Mouse (Mus musculus) C2C12 (cell line): ENCODE data around the gene Pi4ka. TPM values are rescaled to one million over a fixed set of nuclear protein-coding genes. Genes with fewer than 3 reads are reported as not detected.

Experiments used
- H3K27me3 ChIP-seq: one replicate; pipeline ENCODE4 v1.6.1; 2011; ENCODE audit not compliant: control insufficient read depth, insufficient read depth, insufficient read length
- H3K36me3 ChIP-seq: one replicate; pipeline ENCODE4 v1.6.1; 2011; ENCODE audit not compliant: control insufficient read depth, insufficient read depth
- H3K4me3 ChIP-seq: one replicate; pipeline ENCODE4 v1.5.1; 2011; ENCODE audit warnings: mild to moderate bottlenecking, control low read depth; ENCODE audit not compliant: poor library complexity, insufficient read depth, severe bottlenecking
- H3K79me2 ChIP-seq: one replicate; pipeline ENCODE4 v1.6.1; 2011; ENCODE audit not compliant: control insufficient read depth, insufficient read depth
- H3K79me3 ChIP-seq: one replicate; pipeline ENCODE4 v1.6.1; 2011; ENCODE audit warnings: low read depth, control low read depth
- H3ac ChIP-seq: one replicate; pipeline ENCODE3; 2011; ENCODE audit warnings: low read depth; ENCODE audit not compliant: control insufficient read depth, insufficient read length
- CEBPB ChIP-seq: IDR thresholded peaks from one replicate; pipeline ENCODE4 v1.6.1; 2011; ENCODE audit warnings: low read depth, mild to moderate bottlenecking, control low read depth, moderate library complexity
- CTCF ChIP-seq: IDR thresholded peaks from one replicate; pipeline ENCODE4 v1.5.1; 2011; ENCODE audit not compliant: control insufficient read depth, insufficient read depth, insufficient read length
- FOSL1 ChIP-seq: IDR thresholded peaks from one replicate; pipeline ENCODE4 v1.8.0; 2011; ENCODE audit warnings: mild to moderate bottlenecking, low read length; ENCODE audit not compliant: poor library complexity, insufficient read depth, severe bottlenecking
- MAX ChIP-seq: IDR thresholded peaks from one replicate; pipeline ENCODE4 v1.6.1; 2011; ENCODE audit warnings: mild to moderate bottlenecking, control low read depth
- MYOD1 ChIP-seq: IDR thresholded peaks from one replicate; pipeline ENCODE4 v1.6.1; 2011; ENCODE audit warnings: low read depth; ENCODE audit not compliant: control insufficient read depth, insufficient read length
- MYOG ChIP-seq: IDR thresholded peaks from one replicate; pipeline ENCODE4 v1.6.1; 2011; ENCODE audit not compliant: control insufficient read depth, insufficient read length; ENCODE audit errors: extremely low read depth
- USF1 ChIP-seq: IDR thresholded peaks from one replicate; pipeline ENCODE4 v1.6.1; 2011; ENCODE audit warnings: low read depth, mild to moderate bottlenecking, control low read depth, moderate library complexity
- polyA plus RNA-seq: library from polyadenylated mRNA; unstranded; fragments of >200 nt; fragmentation: generic; extraction: Trizol; gene quantifications from one replicate; pipeline ENCODE4 v1.2.1, GENCODE M21; 2012; ENCODE audit warnings: missing spikeins

Gene Pi4ka
- polyA plus RNA-seq, 1 experiment: 39.5 TPM

DNA sequence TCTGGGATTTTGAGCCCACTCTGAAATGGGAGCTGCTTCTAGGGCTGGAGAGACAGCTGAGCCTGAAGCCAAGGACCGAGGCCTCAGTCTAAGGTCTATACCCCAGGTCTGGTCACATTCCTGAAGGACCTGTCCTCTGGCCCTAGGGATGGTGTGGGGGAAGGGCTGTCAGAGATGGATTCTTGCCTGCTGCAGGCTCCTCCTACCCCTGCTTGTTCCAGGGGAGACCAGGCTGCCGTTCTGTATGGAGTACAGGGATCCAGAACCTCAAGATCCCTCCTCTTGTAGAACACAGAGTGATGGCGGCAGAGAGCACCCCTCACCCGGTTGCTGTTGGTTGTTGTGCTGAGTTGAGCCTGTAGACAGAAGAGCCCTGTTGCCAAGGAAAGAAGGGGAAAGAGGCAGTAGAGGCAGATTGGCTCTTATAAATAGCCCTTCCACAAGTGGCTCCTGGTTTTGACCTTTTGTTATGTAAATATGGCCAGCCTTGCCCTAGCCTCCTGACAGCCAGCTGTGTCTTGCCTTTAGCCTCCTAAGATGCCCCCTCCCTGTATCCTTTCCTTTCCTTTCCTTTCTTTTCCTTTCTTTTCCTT is 152.0 kb downstream of the Pi4ka start:
- no peak overlapping the region for H3K4me3 ChIP-seq
- H3K79me2 ChIP-seq: no peaks in the 10 kb centered on the region
- TF ChIP-seq FOSL1: no peak
- TF ChIP-seq MAX: no peak
- no peak for TF ChIP-seq CEBPB
- TF ChIP-seq CTCF: no peak
- no peak for TF ChIP-seq MYOD1
- H3K79me3 ChIP-seq: no peaks in the 10 kb centered on the region
- H3ac ChIP-seq: no peak overlapping the region
- H3K36me3 ChIP-seq: peaks cover 3% of the 10 kb centered on the region
- H3K27me3 ChIP-seq: no peaks in the 10 kb centered on the region

DNA sequence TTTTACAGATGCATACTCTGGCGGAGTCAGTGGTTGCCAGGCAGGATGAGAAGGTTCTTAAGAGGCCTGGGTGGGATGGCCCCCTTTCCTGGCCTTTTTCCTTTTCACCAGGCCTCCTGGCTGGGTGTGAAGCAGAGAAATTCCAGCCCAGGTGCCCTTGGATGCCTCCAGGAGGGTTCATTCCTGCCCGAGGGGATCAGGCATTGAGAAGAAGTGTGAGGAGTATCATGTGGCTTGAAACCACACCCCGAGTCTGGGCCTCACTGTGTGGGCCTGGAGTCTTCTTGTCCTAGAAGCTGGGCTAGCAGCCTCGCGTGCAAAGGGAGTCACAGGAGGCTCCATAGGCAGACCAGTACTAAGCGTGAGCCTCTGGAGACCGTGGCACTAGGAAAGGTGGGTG is 153.3 kb downstream of the Pi4ka start:
- no peaks in the 10 kb centered on the region for H3K79me3 ChIP-seq
- TF ChIP-seq CTCF (no peak), MYOG (no peak), MAX (no peak), USF1 (no peak), MYOD1 (no peak), FOSL1 (no peak), CEBPB (no peak)
- no peak overlapping the region for H3K4me3 ChIP-seq
- peaks cover 1% of the 10 kb centered on the region for H3K79me2 ChIP-seq
- no peaks in the 10 kb centered on the region for H3K36me3 ChIP-seq
- no peaks in the 10 kb centered on the region for H3K27me3 ChIP-seq
- no peak overlapping the region for H3ac ChIP-seq

DNA sequence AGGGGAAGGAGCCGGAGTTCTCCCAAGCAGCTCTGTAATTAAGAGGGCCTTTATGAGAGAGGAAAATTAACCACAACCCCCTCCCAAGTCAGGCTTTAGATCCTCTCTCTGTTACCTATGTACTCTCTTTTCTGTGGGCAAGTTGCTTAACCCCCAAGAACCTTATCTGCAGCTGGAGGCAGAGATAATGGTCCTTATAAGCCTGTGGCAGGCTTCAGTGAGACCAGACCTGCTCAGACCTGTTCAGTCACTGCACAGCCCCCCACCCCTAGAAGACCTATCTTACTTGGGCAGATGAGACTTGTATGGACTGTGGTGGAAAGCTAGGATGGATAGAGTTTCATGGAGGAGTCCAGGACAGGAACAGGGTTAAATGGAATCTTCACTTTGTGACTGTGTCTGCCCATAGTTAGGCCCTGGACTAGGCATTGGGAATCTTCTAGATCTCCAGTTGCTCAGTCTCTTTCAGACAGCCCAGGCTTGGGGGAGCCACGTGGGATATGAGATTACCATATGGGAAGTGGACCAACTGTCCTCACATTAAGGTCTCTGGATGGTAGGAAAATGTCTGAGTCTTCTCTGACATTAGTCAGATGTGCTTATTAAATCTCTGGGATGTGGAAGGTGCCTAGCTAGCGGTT is 153.9 kb downstream of the Pi4ka start:
- Histone ChIP-seq H3K27me3 (no peaks in the 10 kb centered on the region), H3K79me2 (peaks cover 8% of the 10 kb centered on the region), H3K36me3 (no peaks in the 10 kb centered on the region), H3K4me3 (no peak overlapping the region), H3ac (no peak overlapping the region), H3K79me3 (peaks cover 3% of the 10 kb centered on the region)
- TF ChIP-seq MAX (no peak), CEBPB (no peak), MYOD1 (no peak), MYOG (no peak), USF1 (no peak), CTCF (no peak), FOSL1 (no peak)

DNA sequence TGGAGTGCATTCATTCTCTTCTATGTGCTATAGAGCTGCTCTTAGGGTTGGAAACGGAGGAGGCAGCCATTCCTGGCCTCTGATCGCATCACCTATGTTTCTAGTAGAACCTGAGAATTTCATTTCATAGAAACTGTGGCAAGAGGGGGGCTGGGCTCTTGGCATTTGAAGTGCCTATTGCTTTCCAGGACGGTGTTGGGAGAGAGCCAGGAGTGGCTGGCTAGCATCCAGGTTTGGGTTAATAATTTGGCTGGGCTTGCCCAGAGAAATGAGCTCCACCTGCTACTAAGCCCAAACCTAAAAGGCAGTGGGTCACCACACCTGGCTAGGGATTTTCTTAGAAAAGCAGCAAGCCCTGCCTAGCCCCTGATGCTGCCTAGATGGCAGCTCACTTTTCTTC is 154.6 kb downstream of the Pi4ka start:
- peaks cover 3% of the 10 kb centered on the region for H3K79me3 ChIP-seq
- no peaks in the 10 kb centered on the region for H3K27me3 ChIP-seq
- H3K79me2 ChIP-seq: peaks cover 14% of the 10 kb centered on the region
- TF ChIP-seq CEBPB: no peak
- no peak for TF ChIP-seq FOSL1
- no peak for TF ChIP-seq USF1
- TF ChIP-seq MAX: no peak
- TF ChIP-seq MYOD1: no peak
- TF ChIP-seq CTCF: no peak
- TF ChIP-seq MYOG: no peak
- H3ac ChIP-seq: no peak overlapping the region
- H3K36me3 ChIP-seq: no peaks in the 10 kb centered on the region
- no peak overlapping the region for H3K4me3 ChIP-seq

DNA sequence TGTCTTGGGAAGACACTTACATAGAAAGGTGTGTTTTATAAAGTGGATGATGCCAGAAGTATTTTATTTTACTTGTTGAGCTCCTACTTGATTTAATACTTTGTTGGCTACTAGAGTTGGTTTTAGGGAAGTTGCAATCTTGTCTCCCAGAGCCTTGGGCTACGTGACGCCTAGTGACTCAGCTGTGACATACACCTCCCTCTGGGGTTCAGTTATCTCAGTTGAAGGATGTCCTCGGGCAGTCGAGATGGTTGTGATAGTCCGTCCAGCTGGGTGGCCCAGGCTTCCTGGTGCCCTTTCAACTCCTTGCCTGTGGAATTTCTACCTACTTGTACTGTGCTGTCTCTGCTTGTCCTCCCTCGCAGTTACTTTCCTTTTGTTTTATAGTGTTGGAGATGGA is 157.0 kb downstream of the Pi4ka start:
- no peak overlapping the region for H3K4me3 ChIP-seq
- no peak for TF ChIP-seq MYOD1
- TF ChIP-seq MYOG: no peak
- no peak for TF ChIP-seq USF1
- TF ChIP-seq FOSL1: no peak
- TF ChIP-seq MAX: no peak
- TF ChIP-seq CEBPB: no peak
- H3K79me3 ChIP-seq: peaks cover 3% of the 10 kb centered on the region
- H3K27me3 ChIP-seq: no peaks in the 10 kb centered on the region
- no peaks in the 10 kb centered on the region for H3K36me3 ChIP-seq
- no peak overlapping the region for H3ac ChIP-seq
- peaks cover 17% of the 10 kb centered on the region for H3K79me2 ChIP-seq

DNA sequence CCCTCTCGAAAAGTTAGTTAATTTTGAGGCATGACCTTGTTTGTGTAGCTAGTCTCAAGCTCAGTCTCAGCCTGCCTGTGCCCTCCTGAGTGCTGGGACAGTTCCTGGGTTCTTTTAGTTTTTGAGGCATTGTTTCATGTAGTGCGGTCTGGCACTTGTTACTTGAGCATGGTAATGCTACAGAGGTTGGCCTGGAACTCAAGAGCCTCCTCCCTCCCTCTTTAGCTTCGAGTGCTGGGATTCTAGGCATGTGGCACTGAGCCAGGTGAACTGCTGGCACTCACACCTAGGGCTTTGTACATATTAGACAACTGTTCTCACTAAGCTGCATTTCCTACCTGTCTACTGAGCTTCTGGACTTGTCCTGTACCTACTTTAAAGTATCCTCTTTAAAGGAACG is 158.4 kb downstream of the Pi4ka start:
- TF ChIP-seq FOSL1 (no peak), CTCF (no peak), MYOG (no peak), MYOD1 (no peak)

More for the DNA sequence above, 158.4 kb downstream of the Pi4ka start:
- H3K4me3 ChIP-seq: no peak overlapping the region
- H3K79me2 ChIP-seq: peaks cover 17% of the 10 kb centered on the region
- no peaks in the 10 kb centered on the region for H3K36me3 ChIP-seq
- no peak overlapping the region for H3ac ChIP-seq
- no peaks in the 10 kb centered on the region for H3K27me3 ChIP-seq
- H3K79me3 ChIP-seq: peaks cover 3% of the 10 kb centered on the region
